Mouse (Mus musculus) brain, embryonic 14.5 days (tissue): ENCODE measurements around the gene Chst4.

Experiments
- CTCF ChIP-seq: fragments of 200-500 bp; IDR thresholded peaks from 2 replicates; pipeline ENCODE4 v1.5.1; 2012; ENCODE audit warnings: inconsistent platforms, mild to moderate bottlenecking, moderate library complexity, borderline replicate concordance; ENCODE audit not compliant: insufficient read depth, insufficient read length; ENCODE audit errors: extremely low read depth
- POLR2A ChIP-seq: fragments of 200-500 bp; IDR thresholded peaks from 2 replicates; pipeline ENCODE4 v1.6.1; 2012; ENCODE audit warnings: mild to moderate bottlenecking, inconsistent platforms, borderline replicate concordance; ENCODE audit not compliant: poor library complexity, insufficient read depth, insufficient read length, severe bottlenecking; ENCODE audit errors: extremely low read depth

- TF ChIP-seq CTCF, result no peak
- no peak for TF ChIP-seq POLR2A
Measured at GRCm38 (mm10) chr8:109990224-109990623, 49.3 kb downstream of the Chst4 start, which contains the start of gene Tat.
